Mouse (Mus musculus) intestine, postnatal 0 days (tissue): ENCODE measurements around the gene Pnpla6. TPM values are rescaled to one million over a fixed set of nuclear protein-coding genes. Genes with fewer than 3 reads are reported as not detected.

ENCODE experiments used
- ATAC-seq: fragments of 200-750 bp; cut with Nextera tagmentation; 2 replicates; pipeline ENCODE4 v1.8.0; 2017; ENCODE audit warnings: mild to moderate bottlenecking, moderate TSS enrichment, moderate library complexity
- H3K27ac ChIP-seq: fragments of 300-500 bp; sonication (generic); 2 replicates; pipeline ENCODE4 v1.5.1; 2014; ENCODE audit warnings: mild to moderate bottlenecking, low read depth, low read length, moderate library complexity
- H3K27me3 ChIP-seq: fragments of 300-500 bp; sonication (generic); replicated peaks from 2 replicates; pipeline ENCODE4 v1.6.1; 2014; ENCODE audit warnings: low read length, mixed read lengths; ENCODE audit not compliant: control insufficient read depth, insufficient read depth
- H3K36me3 ChIP-seq: fragments of 300-500 bp; sonication (generic); 2 replicates; pipeline ENCODE4 v1.6.1; 2014; ENCODE audit warnings: mild to moderate bottlenecking, moderate library complexity; ENCODE audit not compliant: control insufficient read depth, insufficient read depth
- H3K4me1 ChIP-seq: fragments of 300-500 bp; sonication (generic); replicated peaks from 2 replicates; pipeline ENCODE4 v1.6.1; 2014; ENCODE audit warnings: antibody characterized with exemption, low read length, mixed read lengths; ENCODE audit not compliant: control insufficient read depth, insufficient read depth
- H3K4me2 ChIP-seq: fragments of 300-500 bp; sonication (generic); replicated peaks from 2 replicates; pipeline ENCODE4 v1.6.1; 2014; ENCODE audit warnings: low read depth, mild to moderate bottlenecking, moderate library complexity
- H3K4me3 ChIP-seq: fragments of 300-500 bp; sonication (generic); 2 replicates; pipeline ENCODE4 v1.5.1; 2014; ENCODE audit warnings: low read depth, low read length
- H3K9ac ChIP-seq: fragments of 300-500 bp; sonication (generic); 2 replicates; pipeline ENCODE4 v1.6.1; 2014; ENCODE audit warnings: mild to moderate bottlenecking, low read depth, low read length
- H3K9me3 ChIP-seq: fragments of 300-500 bp; sonication (generic); 2 replicates; pipeline ENCODE4 v1.6.1; 2016; ENCODE audit warnings: mixed run types; ENCODE audit not compliant: control insufficient read depth
- CTCF ChIP-seq: sonication (generic); IDR thresholded peaks from 2 replicates; pipeline ENCODE4 v1.5.1; 2016; ENCODE audit warnings: low read depth, mild to moderate bottlenecking, control low read depth, antibody characterized with exemption, moderate library complexity
- WGBS: fragments of 180-500 bp; shearing (Covaris S2); extraction: QIAGEN DNeasy Blood & Tissue Kit; methylation state at CpG from one replicate; pipeline ENCODE4 v1.1.7; 2014; 5-methylcytosine and 5-hydroxymethylcytosine counted together
- polyA plus RNA-seq: library from polyadenylated mRNA; unstranded; fragments of >200 nt; fragmentation: Nextera tagmentation; extraction: Ambion mirVana; gene quantifications from 2 replicates; pipeline ENCODE4 v1.2.1, GENCODE M21; 2015

Gene Pnpla6
- polyA plus RNA-seq, 1 experiment from 2014 or later, result 36.1 TPM

- Histone ChIP-seq H3K36me3 (peaks cover 18% of the 10 kb centered on the region), H3K9me3 (no peaks in the 10 kb centered on the region), H3K4me1 (peaks cover 4% of the 10 kb centered on the region; the same call in 1 of the 2 replicates), H3K4me3 (peak within 1 kb of the TSS; percentile 96), H3K27ac (peak within 1 kb of the TSS; percentile 75), H3K4me2 (peak within 1 kb of the TSS; percentile 86), H3K27me3 (no peaks in the 10 kb centered on the region), H3K9ac (peak within 1 kb of the TSS; percentile 97)
- ATAC-seq, result peak; percentile 84
- TF ChIP-seq CTCF, result no peak
- under 1% methylated on average over 64 of the region's 64 CpGs for WGBS
Observed at GRCm38 (mm10) chr8:3492901-3493844, 22.0 kb upstream of the Pnpla6 start, which contains the start of gene Zfp358. TSS of gene Zfp358 (plus strand) at chr8:3493138.

- TF ChIP-seq CTCF, result no peak
- Histone ChIP-seq H3K36me3 (peaks cover 18% of the 10 kb centered on the region), H3K4me3 (peak overlapping the region; percentile 96), H3K9ac (peak overlapping the region; percentile 97; the same call in 1 of the 2 replicates), H3K27me3 (no peaks in the 10 kb centered on the region), H3K4me2 (peak overlapping the region; percentile 86), H3K27ac (no peak overlapping the region), H3K9me3 (no peaks in the 10 kb centered on the region), H3K4me1 (peaks cover 4% of the 10 kb centered on the region; the same call in 1 of the 2 replicates)
- 24% methylated on average over 6 of the region's 6 CpGs for WGBS
- no peak for ATAC-seq
Observed at GRCm38 (mm10) chr8:3493845-3494208, 21.4 kb upstream of the Pnpla6 start.

- Histone ChIP-seq H3K36me3 (peaks cover 18% of the 10 kb centered on the region), H3K4me1 (peaks cover 4% of the 10 kb centered on the region), H3K9ac (no peak overlapping the region), H3K27me3 (no peaks in the 10 kb centered on the region), H3K4me3 (no peak overlapping the region), H3K27ac (no peak overlapping the region), H3K9me3 (no peaks in the 10 kb centered on the region), H3K4me2 (no peak overlapping the region)
- no peak for ATAC-seq
- 97% methylated on average over 44 of the region's 44 CpGs for WGBS
- TF ChIP-seq CTCF, result no peak
Observed at GRCm38 (mm10) chr8:3495578-3496427, 19.4 kb upstream of the Pnpla6 start.

GRCm38 (mm10) chr8:3496428-3496748, 18.8 kb upstream of the Pnpla6 start:
- H3K9ac ChIP-seq, result no peak overlapping the region

GRCm38 (mm10) chr8:3498583-3498982, 16.6 kb upstream of the Pnpla6 start:
- Histone ChIP-seq H3K4me1 (peaks cover 8% of the 10 kb centered on the region), H3K4me2 (no peak overlapping the region), H3K9ac (no peak overlapping the region), H3K4me3 (no peak overlapping the region), H3K27ac (no peak overlapping the region), H3K9me3 (no peaks in the 10 kb centered on the region), H3K36me3 (peaks cover 18% of the 10 kb centered on the region), H3K27me3 (no peaks in the 10 kb centered on the region)
- 83% methylated on average over 3 of the region's 3 CpGs for WGBS
- no peak for TF ChIP-seq CTCF
- ATAC-seq, result no peak

More at GRCm38 (mm10) chr8:3496428-3496748, 18.8 kb upstream of the Pnpla6 start:
- no peak overlapping the region for H3K27ac ChIP-seq
- no peak overlapping the region for H3K4me3 ChIP-seq
- H3K9me3 ChIP-seq, result no peaks in the 10 kb centered on the region
- no peak overlapping the region for H3K4me2 ChIP-seq
- H3K36me3 ChIP-seq, result peaks cover 18% of the 10 kb centered on the region
- ATAC-seq, result no peak
- no peaks in the 10 kb centered on the region for H3K27me3 ChIP-seq
- peaks cover 4% of the 10 kb centered on the region for H3K4me1 ChIP-seq
- 90% methylated on average over 15 of the region's 15 CpGs for WGBS
- TF ChIP-seq CTCF, result no peak

- Histone ChIP-seq H3K36me3 (peaks cover 18% of the 10 kb centered on the region), H3K9me3 (no peaks in the 10 kb centered on the region), H3K27me3 (no peaks in the 10 kb centered on the region), H3K4me1 (peaks cover 3% of the 10 kb centered on the region; the same call in 1 of the 2 replicates), H3K4me3 (peak overlapping the region; percentile 86), H3K4me2 (peak overlapping the region; percentile 81), H3K9ac (peak overlapping the region; percentile 85), H3K27ac (peak overlapping the region; percentile 75)
- ATAC-seq, result 0 out of 2 replicates have a peak, but pooled peaks have one; percentile 2
- 4% methylated on average over 8 of the region's 8 CpGs for WGBS
- TF ChIP-seq CTCF, result no peak
Observed at GRCm38 (mm10) chr8:3499751-3500150, 15.4 kb upstream of the Pnpla6 start.
